Mouse (Mus musculus) stomach, postnatal 0 days (tissue): ENCODE data around the gene Erbin.

Experiments used
- CTCF ChIP-seq: IDR thresholded peaks from 2 replicates; pipeline ENCODE4 v1.5.1; 2016; ENCODE audit warnings: antibody characterized with exemption, low read depth, mild to moderate bottlenecking, moderate library complexity
- EP300 ChIP-seq: optimal IDR thresholded peaks from 2 replicates; pipeline ENCODE3; 2016; ENCODE audit warnings: antibody characterized with exemption

DNA sequence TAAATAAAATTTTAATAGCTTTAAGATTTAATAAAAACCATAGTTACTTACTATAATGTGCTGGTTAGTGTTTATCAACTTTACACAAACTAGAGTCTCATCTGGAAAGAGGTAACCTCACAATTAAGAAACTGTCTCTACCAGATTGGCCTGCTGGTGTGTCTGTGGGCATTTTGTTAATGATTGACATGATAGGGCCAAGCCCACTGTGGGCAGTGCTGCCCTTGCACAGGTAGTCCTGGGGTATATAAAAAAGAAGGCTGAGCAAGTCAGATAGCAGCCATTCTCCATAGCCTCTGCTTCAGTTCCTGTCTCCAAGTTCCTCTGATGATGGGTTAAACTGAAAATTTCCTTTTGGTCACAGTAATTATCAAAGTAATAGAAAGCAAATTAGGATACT lies 43.6 kb downstream of the Erbin start:
- TF ChIP-seq CTCF = no peak
- TF ChIP-seq EP300 = no peak
